Mouse (Mus musculus) hindbrain, embryonic 16.5 days (tissue): ENCODE data around the gene Mlycd. TPM values are rescaled to one million over a fixed set of nuclear protein-coding genes. Genes with fewer than 3 reads are reported as not detected.
"Not testable (repeated sequence)": the region's sequence is repeated elsewhere in the genome, so short reads cannot be mapped to it uniquely, and the experiment has no call there.

Experiments
- ATAC-seq: fragments of 200-750 bp; cut with Nextera tagmentation; 2 replicates; pipeline ENCODE4 v1.8.0; 2017; ENCODE audit warnings: moderate TSS enrichment, moderate library complexity
- H3K27ac ChIP-seq: fragments of 300-500 bp; sonication (generic); 2 replicates; pipeline ENCODE4 v1.5.1; 2014; ENCODE audit warnings: low read depth, mild to moderate bottlenecking, control low read depth, low read length, moderate library complexity
- H3K27me3 ChIP-seq: fragments of 300-500 bp; sonication (generic); replicated peaks from 2 replicates; pipeline ENCODE4 v1.6.1; 2014; ENCODE audit warnings: low read length; ENCODE audit not compliant: control insufficient read depth, insufficient read depth
- H3K36me3 ChIP-seq: fragments of 300-500 bp; sonication (generic); 2 replicates; pipeline ENCODE4 v1.6.1; 2014; ENCODE audit warnings: mild to moderate bottlenecking, low read length, moderate library complexity, mixed read lengths; ENCODE audit not compliant: control insufficient read depth, insufficient read depth
- H3K4me1 ChIP-seq: fragments of 300-500 bp; sonication (generic); 2 replicates; pipeline ENCODE4 v1.6.1; 2014; ENCODE audit warnings: low read depth, low read length; ENCODE audit not compliant: control insufficient read depth, insufficient read depth
- H3K4me2 ChIP-seq: fragments of 300-500 bp; sonication (generic); 2 replicates; pipeline ENCODE4 v1.6.1; 2014; ENCODE audit warnings: mild to moderate bottlenecking, low read length, control low read depth, moderate library complexity
- H3K4me3 ChIP-seq: fragments of 300-500 bp; sonication (generic); 2 replicates; pipeline ENCODE4 v1.5.1; 2014; ENCODE audit warnings: mild to moderate bottlenecking, low read length, control low read depth, moderate library complexity
- H3K9ac ChIP-seq: fragments of 300-500 bp; sonication (generic); 2 replicates; pipeline ENCODE4 v1.6.1; 2014; ENCODE audit warnings: low read depth, mild to moderate bottlenecking, control low read depth, low read length, moderate library complexity
- H3K9me3 ChIP-seq: fragments of 300-500 bp; sonication (generic); 2 replicates; pipeline ENCODE4 v1.6.1; 2014; ENCODE audit warnings: mild to moderate bottlenecking, low read length, moderate library complexity; ENCODE audit not compliant: control insufficient read depth
- WGBS: fragments of 180-500 bp; shearing (Covaris S2); extraction: QIAGEN DNeasy Blood & Tissue Kit; methylation state at CpG from one replicate; pipeline ENCODE4 v1.1.7; 2014; 5-methylcytosine and 5-hydroxymethylcytosine counted together
- polyA plus RNA-seq: library from polyadenylated mRNA; unstranded; fragments of >200 nt; fragmentation: Nextera tagmentation; extraction: Ambion mirVana; gene quantifications from 2 replicates; pipeline ENCODE4 v1.2.1, GENCODE M21; 2015

Gene Mlycd
- polyA plus RNA-seq, 1 experiment from 2014 or later: 16.5 TPM

DNA sequence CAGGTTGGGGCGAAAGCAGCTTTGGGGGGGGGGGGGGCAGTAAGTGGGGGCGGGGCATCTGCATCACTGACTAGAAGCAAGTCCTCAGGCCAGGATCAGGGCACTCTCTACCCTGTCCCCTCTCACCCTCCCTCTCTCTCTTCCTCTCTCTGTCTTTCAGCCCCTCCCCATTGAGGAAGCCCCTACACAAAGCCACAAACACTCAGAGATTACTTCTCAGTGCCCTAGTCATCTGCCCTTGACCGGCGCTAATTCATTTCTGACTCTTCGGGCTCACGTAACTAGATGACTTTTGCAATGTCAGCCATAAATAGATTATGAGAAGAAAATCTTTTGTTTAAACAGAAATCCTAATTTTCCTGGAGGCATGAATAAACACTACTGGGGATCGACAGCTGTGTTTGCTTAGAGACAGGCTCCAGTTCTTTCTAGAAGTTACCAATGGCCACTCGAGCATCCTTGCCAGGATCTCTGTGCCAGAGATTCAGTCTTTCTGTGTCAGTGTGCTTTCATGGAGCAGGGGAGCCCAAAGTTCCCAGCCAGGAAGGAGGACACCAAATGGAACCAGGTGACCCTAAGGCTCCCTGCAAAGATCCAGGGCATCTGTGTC, 33.9 kb upstream of the Mlycd start:
- H3K9ac ChIP-seq: no peak overlapping the region
- H3K36me3 ChIP-seq: no peaks in the 10 kb centered on the region
- no peaks in the 10 kb centered on the region for H3K9me3 ChIP-seq
- WGBS: 76% methylated on average over 8 of the region's 8 CpGs
- H3K4me2 ChIP-seq: no peak overlapping the region
- no peak for ATAC-seq
- no peaks in the 10 kb centered on the region for H3K27me3 ChIP-seq
- no peak overlapping the region for H3K4me3 ChIP-seq
- no peaks in the 10 kb centered on the region for H3K4me1 ChIP-seq
- H3K27ac ChIP-seq: no peak overlapping the region

DNA sequence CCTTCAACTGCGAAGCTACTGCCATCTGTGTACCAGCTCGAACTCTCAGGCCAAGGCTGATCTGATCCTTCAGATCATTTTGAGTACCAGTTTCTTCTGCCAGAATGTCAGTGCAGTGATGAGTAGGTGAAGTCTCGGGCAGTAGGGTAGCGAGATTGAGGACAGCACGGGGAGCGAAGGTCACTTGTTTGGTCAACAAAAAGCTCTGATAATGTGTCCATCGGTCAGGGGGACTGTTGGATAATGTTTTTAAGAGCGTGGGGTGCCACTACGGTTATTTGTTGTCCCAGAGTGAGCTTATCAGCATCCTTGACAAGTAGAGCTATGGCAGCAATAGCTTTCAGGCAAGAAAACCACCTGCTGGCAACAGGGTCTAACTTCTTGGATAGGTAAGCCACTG, 20.0 kb upstream of the Mlycd start:
- H3K9me3 ChIP-seq, H3K4me3 ChIP-seq, H3K27me3 ChIP-seq, H3K27ac ChIP-seq, H3K4me1 ChIP-seq, H3K9ac ChIP-seq, ATAC-seq, H3K4me2 ChIP-seq, H3K36me3 ChIP-seq: not testable (repeated sequence)
- WGBS: 89% methylated on average over 9 of the region's 9 CpGs

- 61% methylated on average over 7 of the region's 7 CpGs for WGBS
- Histone ChIP-seq H3K4me1 (no peaks in the 10 kb centered on the region), H3K9me3 (no peaks in the 10 kb centered on the region), H3K4me2 (no peak overlapping the region), H3K36me3 (no peaks in the 10 kb centered on the region), H3K27me3 (no peaks in the 10 kb centered on the region), H3K4me3 (no peak overlapping the region), H3K9ac (no peak overlapping the region), H3K27ac (no peak overlapping the region)
- no peak for ATAC-seq
Measured at GRCm38 (mm10) chr8:119378476-119378875, 16.2 kb upstream of the Mlycd start.

- H3K27me3 ChIP-seq: no peaks in the 10 kb centered on the region
- no peaks in the 10 kb centered on the region for H3K36me3 ChIP-seq
- no peak for ATAC-seq
- no peak overlapping the region for H3K9ac ChIP-seq
- H3K4me2 ChIP-seq: no peak overlapping the region
- no peak overlapping the region for H3K4me3 ChIP-seq
- H3K9me3 ChIP-seq: no peaks in the 10 kb centered on the region
- H3K27ac ChIP-seq: no peak overlapping the region
- WGBS: 40% methylated on average over 4 of the region's 4 CpGs
- no peaks in the 10 kb centered on the region for H3K4me1 ChIP-seq
Measured at GRCm38 (mm10) chr8:119380619-119381018, 14.1 kb upstream of the Mlycd start.

DNA sequence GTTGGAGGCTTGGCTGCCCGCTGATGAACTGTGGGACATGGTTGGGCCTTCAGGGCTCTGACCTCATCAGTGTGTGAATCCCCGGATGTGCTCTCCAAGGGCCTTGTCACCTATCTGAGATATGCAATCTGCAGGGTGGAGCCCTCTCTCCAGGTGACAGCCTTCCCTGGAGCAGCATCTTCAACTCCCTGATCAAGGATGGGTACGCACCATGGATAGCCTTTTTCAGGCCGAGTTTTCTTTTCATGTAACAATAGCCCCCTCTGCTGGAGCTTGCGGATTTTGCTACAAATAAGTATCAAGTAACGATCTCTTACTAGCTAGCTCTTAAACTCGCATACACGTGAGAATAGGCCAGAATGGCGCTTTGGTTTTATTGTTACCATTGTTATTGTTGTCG, 10.2 kb upstream of the Mlycd start:
- Histone ChIP-seq H3K4me1 (no peaks in the 10 kb centered on the region), H3K27me3 (peaks cover 2% of the 10 kb centered on the region; the same call in 1 of the 2 replicates), H3K4me3 (no peak overlapping the region), H3K36me3 (no peaks in the 10 kb centered on the region), H3K27ac (no peak overlapping the region), H3K9ac (no peak overlapping the region), H3K9me3 (no peaks in the 10 kb centered on the region), H3K4me2 (no peak overlapping the region)
- WGBS: 23% methylated on average over 10 of the region's 10 CpGs
- peak; percentile 67 for ATAC-seq

DNA sequence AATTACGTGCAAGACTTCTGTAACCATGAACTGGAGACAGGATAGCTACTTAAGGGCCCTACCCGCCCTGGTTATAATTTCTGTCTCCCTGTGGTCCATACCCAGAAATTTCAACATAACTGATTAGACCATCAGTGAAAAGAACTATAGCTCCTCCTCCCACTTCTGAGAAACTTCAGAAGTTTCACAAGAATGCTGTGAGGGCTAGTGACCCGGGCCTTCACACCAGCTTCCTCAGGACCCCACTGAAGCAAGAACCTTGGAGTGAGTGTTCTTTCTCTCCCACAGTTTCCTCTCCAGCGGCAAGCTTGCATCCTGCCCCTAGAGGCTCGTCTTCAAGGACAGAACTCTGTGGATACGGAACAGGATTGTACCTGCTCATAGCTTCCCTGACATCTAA, 8.8 kb upstream of the Mlycd start:
- Histone ChIP-seq H3K4me1 (no peaks in the 10 kb centered on the region), H3K4me2 (no peak overlapping the region), H3K36me3 (no peaks in the 10 kb centered on the region), H3K9me3 (no peaks in the 10 kb centered on the region), H3K9ac (no peak overlapping the region), H3K4me3 (no peak overlapping the region), H3K27ac (no peak overlapping the region), H3K27me3 (peaks cover 2% of the 10 kb centered on the region; the same call in 1 of the 2 replicates)
- WGBS: 80% methylated on average over 6 of the region's 6 CpGs
- no peak for ATAC-seq

DNA sequence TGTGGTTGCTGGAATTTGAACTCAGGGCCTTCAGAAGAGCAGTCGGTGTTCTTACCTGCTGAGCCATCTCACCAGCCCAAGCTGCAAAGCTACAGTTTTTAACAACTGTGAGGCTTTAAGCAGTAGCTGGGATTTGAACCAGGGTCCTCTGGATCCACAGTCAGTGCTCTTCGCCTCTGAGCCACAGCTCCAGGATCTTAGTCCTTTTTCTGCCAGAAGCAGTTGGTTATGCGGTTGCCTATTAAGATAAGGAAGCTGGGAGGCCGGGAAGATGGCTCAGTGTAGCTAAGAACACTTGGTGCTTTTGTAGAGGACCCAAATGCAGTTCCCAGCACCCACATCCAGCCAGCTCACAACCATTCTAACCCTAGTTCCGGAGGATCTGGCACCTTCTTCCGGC, 7.7 kb upstream of the Mlycd start:
- 88% methylated on average over 6 of the region's 6 CpGs for WGBS

GRCm38 (mm10) chr8:119394097-119394496, 581 bp upstream of the Mlycd start:
- WGBS: 75% methylated on average over 9 of the region's 9 CpGs
- H3K9me3 ChIP-seq: no peaks in the 10 kb centered on the region
- peak overlapping the region; percentile 95 for H3K9ac ChIP-seq
- H3K4me3 ChIP-seq: peak overlapping the region; percentile 94
- H3K4me1 ChIP-seq: peaks cover 13% of the 10 kb centered on the region
- no peaks in the 10 kb centered on the region for H3K36me3 ChIP-seq
- H3K4me2 ChIP-seq: peak overlapping the region; percentile 99
- ATAC-seq: peak; percentile 8; the same call in 1 of the 2 replicates
- H3K27ac ChIP-seq: peak overlapping the region; percentile 94
- no peaks in the 10 kb centered on the region for H3K27me3 ChIP-seq

More for the DNA sequence above, 7.7 kb upstream of the Mlycd start:
- no peaks in the 10 kb centered on the region for H3K9me3 ChIP-seq
- no peak overlapping the region for H3K4me3 ChIP-seq
- no peaks in the 10 kb centered on the region for H3K36me3 ChIP-seq
- no peak overlapping the region for H3K9ac ChIP-seq
- H3K27me3 ChIP-seq: peaks cover 2% of the 10 kb centered on the region; the same call in 1 of the 2 replicates
- ATAC-seq: no peak
- no peak overlapping the region for H3K27ac ChIP-seq
- no peak overlapping the region for H3K4me2 ChIP-seq
- no peaks in the 10 kb centered on the region for H3K4me1 ChIP-seq

DNA sequence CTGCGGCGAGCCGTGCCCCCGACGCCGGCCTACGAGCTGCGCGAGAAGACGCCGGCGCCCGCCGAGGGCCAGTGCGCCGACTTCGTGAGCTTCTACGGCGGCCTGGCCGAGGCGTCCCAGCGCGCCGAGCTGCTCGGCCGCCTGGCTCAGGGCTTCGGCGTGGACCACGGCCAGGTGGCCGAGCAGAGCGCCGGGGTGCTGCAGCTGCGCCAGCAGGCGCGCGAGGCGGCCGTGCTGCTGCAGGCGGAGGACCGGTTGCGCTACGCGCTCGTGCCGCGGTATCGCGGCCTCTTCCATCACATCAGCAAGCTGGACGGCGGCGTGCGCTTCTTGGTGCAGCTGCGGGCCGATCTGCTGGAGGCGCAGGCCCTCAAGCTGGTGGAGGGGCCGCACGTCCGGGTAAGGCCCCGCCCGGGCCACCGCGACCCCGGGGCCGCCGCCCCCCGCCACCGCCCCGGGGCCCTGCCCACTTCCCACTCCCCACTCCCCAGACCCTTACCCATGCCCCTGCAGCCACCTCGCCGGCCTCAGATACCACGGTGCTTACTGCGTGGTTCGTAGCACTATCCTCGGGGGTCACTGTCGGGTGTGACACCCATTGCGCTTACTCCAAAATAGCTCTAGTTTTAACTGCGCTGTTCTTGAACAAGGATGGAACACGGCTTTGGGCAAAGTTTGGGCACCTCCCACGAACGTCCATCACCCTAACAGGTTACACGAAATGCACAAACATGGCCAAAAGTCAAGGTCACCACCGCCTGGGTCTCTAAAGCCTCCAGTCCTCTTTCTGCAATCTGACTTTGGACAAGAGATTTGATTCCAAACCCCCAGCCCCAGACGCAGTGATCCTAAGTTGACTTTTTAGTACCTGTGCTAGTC, 633 bp downstream of the Mlycd start:
- WGBS: 6% methylated on average over 72 of the region's 83 CpGs
- no peaks in the 10 kb centered on the region for H3K27me3 ChIP-seq
- H3K27ac ChIP-seq: peak overlapping the region; percentile 94
- peak; percentile 60 for ATAC-seq
- no peaks in the 10 kb centered on the region for H3K9me3 ChIP-seq
- no peaks in the 10 kb centered on the region for H3K36me3 ChIP-seq
- H3K4me3 ChIP-seq: peak overlapping the region; percentile 94
- H3K4me2 ChIP-seq: peak overlapping the region; percentile 99
- peaks cover 13% of the 10 kb centered on the region for H3K4me1 ChIP-seq
- peak overlapping the region; percentile 95 for H3K9ac ChIP-seq
